Mouse (Mus musculus): ENCODE data around the gene Dip2c. TPM values are rescaled to one million over a fixed set of nuclear protein-coding genes. Genes with fewer than 3 reads are reported as not detected.

Gene Dip2c
- polyA plus RNA-seq, 2 experiments from 2014 or later: 0.47 to 1.1 TPM

DNA sequence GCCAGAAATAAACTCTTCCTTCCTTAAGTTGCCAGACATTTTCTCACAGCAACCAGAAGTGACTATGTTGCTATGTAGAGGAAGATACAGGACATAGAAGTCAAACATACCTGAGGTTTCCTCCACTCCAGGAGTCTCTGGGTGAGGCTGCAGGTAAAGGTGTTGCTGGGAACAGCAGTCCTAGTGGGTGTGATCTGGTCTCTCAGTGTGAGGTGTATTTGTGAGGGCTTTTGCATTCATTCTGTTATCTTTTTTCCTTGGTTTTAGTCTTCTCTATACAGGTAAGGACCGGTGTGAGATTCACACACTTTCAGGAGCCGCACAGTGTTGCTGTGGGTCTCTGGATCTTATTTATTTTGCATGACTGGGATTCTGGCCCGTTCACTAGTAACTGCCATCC, 405.2 kb downstream of the Dip2c start:
- ATAC-seq: no peak

DNA sequence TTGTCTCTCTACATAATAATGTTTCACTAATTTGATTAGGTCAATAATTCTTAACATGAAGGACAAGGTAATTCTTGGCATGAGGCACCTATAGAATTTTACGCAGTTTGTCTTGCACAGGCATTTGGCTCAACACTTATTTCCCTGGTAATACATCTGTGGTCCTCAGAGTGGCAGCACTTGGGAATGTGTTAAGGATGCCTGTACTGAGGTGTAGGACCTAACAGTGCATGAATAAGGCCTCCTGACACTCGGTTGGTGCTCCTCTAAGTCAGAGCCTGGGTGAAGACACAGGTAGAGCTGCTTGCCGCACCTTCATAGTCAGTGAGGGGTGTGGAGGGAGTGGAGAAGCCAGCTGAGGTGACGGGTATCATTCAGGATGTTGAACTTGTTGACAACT, 407.0 kb downstream of the Dip2c start:
- ATAC-seq: no peak

DNA sequence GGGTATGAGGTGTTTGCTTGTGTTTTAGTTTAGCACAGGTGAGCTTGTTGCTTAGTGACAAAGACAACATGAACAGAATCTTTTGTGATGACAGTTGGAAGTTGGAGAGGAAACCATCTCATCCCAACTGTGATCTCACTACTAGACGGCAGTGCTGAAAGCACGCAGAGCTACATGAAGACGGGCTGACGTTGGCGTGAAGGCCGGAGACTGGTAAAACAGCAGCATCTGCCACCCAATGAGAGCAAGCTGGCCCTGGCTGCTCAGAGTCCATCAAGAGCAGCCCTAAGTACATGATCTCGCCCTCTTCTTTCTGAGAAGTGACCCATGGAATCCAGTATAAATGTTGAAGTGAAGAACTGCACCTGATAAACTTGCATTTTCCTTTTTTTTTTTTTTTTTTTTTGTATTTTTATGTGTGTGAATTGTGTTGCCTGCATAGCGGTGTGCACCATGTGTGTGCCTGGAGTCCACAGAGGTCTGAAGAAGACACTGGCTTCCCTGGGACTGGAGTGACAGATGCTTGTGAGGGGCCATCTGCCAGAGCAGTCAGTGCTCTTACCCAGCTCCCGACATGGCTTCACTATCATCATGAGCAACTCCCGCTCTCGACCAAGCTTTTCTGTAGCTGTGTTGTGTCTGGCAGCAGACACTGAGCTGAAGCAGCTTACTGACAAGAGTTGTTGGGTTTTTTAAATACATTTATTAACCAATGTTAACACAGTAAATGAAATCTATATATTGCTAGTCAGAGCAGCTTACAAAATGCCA, 408.0 kb downstream of the Dip2c start:
- no peak for ATAC-seq

DNA sequence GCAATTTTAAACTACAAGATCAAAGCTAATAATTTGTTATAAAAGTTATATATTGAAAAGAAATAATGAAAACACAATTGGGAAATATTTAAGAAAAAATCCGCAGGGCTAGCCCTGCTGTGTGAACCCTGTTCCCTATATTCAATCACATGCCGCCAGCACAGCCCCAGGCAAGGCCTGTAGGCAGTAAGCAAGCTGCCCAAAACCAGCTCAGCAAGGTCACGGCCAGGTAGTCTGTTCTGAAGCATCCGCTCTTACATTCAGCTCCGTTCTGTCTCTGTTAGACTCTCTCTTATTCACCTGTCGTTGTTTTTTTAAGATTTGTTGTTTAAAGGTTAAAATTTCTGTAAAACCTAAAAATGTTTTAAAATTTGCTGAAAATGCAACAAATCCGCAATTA, 409.9 kb downstream of the Dip2c start:
- ATAC-seq: no peak

DNA sequence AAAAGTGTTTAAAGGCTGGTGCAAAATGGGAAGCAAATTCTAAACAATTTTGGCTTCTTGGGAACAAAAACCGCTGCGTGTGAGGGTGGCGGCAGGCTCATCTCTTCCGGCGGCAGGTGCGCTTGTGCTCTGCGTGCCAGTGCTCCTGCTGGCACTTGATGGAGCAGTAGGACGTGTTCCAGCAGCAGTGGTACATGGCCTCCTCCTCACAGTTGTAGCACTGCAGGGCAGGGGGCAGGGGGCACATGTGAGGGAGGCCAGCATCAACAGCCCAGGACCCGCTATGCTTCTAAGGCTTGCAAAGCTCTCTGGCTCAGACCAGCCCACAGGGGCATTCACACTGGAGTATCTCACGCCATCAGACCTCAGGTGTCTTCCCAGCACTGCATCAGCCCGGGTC, 410.4 kb downstream of the Dip2c start:
- ATAC-seq: no peak

DNA sequence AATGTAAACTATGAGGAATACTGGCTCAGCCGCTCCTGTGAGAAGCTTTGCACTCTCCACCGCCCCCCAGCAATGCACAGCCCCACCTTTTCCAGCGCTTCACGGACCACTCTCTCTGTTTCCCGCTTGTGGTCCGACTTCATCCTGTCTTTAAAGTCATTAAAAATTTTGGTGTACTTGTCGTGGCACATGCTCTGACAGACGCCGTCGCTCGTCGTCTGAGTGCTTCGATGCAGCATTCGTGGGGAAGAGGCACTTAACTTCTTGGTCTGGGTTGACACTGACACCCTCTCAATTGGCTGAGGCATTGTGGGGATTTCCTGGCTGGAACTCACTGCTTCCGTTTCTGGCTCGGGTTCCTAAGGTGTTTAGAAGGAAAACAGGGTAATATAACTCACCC, 413.0 kb downstream of the Dip2c start:
- no peak for ATAC-seq

DNA sequence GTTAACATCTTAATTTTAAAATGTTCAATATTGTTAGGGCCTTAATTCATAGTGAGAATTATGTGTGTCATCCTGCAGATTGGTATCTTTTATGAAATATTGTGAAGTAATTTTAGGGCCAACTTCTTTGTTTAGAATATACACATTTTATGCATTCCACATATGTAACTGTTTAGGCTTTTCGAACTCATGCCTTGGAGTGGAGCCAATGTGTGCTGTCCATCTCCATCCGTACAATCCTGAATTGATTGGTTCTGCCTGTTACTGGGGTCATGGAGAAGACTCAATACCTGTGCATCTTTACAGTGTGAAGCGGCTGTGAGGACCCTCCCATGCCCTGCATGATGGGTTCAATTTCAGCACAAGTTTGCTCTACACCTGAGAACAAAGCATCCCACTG, 416.5 kb downstream of the Dip2c start:
- no peak for ATAC-seq

DNA sequence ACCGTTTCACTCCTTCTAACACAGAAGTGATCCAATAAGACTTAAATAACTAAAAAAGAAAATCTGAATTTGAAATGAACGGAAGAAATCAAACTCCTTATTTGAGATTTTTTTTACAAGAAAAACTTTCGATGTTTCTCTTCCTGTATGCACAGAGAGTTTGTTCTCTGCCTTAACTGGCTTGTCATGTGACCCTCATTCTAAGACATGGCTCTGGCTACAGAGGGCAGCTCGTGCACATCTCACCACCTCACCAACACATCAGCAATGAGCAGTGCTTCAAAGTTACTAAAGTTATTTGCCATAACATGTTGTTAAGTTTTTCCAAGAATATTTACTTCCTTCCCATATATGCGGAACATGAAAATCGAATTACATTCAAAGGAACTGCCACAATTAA, 418.3 kb downstream of the Dip2c start:
- no peak for ATAC-seq

DNA sequence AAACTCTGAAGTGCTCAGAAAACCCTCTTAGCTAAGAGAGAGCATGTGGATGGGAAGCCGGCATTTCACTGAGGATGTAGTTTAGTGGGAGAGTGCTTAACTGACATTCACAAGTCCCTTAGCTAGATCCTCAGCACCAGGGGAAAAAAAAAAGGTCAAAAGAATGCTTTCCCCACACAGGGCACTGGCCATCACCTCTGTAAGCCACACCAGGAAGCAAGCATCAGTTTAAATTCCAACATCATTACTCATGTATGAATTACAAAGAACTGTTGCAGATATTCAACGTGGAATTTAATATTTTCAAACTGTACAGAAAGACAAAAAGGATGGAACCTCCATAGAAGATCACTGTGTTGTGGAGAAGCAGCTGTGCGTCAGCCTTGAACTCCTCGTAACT, 419.1 kb downstream of the Dip2c start:
- no peak for ATAC-seq

DNA sequence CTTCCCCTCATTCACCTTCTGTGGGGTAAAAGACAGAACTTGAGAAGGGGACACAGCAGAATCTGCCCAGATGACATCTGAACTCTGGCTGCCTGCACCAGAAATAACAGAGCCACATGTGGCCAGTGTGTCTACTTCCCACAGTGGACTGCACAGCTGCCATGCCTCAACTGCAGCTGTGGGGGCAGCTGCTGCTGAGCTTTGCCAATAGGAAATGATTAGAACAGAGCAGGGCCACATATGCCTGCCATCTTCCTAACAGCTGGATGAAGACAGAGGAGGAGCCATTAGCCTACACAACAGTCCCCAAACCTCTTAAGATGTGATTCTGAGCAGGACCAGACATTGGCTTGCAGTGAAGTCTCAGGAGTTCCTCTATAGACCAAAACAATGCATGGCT, 419.5 kb downstream of the Dip2c start:
- no peak for ATAC-seq

DNA sequence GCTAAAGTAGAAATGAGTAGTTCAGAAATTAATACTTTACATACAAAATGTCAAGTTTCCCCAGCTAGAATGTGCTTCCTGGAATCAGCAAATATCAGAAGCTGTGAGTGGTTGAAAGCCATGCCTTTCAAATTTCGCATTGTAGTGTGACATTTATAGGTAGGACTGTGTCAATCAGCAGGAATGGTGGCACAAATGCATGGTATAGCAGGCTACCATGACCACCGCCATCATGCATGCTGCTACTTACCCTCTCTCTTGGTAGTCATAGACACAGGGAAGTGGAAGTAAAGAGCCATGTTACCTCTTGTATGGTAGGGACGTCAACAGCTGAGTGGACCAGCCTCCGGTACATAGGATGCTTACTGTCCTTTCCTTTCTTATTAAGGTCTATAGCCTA, 421.0 kb downstream of the Dip2c start:
- ATAC-seq: no peak

DNA sequence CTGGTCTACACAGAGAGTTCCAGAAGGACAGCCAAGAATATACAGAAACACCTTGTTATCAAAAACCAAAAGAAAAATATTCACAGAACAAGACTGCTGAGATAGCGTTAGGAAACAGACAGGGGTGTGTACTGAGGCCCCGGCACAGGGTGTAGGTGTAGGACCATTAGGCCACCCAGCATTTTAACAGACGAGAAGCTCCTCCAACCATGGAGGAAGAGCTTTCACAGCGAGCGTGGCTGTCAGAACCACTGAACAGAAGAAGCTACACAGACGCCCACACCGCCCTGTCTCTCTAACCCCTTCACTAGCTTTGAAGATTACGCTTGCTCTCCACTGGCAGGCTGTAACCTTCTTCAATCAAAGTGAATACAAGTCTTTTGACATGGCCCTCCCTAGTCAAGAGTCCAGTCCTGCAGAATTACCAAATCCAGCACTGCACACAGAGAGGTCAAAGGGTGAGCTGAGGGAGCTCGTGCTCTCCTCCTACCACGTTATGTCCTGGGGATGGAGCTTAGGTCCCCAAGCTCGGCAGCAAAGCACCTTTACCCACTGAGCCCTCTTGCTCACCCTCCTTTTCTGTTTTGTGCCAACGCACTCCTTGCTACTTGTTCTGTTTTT, 426.4 kb downstream of the Dip2c start:
- no peak for ATAC-seq

DNA sequence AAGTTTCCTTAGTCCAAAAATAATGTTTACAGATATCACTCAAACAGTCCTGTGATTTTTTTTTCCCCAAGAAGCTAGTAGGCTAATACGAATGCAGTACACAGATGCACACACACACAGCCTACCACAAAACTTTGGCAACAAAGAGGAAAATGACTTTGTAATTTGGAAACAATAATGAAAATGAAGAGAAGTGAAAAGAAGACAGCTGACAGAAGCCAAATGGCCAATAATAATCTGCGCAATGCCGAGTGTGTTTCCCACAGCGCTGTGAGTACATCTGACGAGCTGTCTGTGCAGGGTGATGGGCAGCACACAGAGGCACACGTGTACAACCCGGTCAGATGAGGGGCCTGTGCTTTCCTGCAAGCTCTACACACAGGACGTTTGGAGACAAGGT, 430.4 kb downstream of the Dip2c start:
- ATAC-seq: no peak

DNA sequence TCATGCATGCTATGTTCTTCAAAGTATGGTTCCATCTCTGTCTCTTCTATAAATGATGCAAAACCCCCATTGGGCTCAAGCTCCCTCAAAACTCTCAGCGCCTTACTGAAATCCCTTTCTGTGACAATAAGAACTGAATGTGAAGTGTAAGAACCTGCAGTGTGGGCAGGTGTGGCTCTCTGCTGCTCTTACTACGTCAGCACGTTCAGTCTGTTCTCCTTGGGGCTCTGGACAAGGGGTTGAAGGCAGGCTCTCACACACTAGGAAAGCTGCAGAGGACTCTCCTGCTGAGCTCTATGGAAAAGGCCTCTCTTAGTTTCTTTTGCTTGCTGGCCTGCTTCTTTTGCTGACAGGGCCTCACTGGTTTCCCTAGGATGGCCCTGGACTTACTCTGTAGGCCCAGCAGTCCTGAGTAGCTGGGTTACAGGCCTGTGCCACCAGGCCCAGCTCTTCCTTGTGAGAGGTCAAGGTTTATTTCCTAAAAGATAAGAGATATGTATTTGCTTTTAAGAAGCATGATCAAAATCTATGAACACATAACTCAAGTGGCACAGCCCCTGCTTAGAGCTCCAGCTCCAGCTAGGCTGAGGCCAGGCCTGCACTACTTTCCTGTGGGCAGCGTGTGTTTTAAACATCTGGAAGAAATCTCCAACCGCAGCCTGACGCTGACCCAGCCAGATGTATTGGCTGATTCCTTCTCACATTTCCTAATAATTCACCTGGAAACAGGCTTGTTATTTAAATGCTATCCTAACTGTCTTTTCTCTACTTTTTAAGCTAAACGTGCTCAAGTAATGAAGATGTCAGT, 432.3 kb downstream of the Dip2c start:
- ATAC-seq: no peak

DNA sequence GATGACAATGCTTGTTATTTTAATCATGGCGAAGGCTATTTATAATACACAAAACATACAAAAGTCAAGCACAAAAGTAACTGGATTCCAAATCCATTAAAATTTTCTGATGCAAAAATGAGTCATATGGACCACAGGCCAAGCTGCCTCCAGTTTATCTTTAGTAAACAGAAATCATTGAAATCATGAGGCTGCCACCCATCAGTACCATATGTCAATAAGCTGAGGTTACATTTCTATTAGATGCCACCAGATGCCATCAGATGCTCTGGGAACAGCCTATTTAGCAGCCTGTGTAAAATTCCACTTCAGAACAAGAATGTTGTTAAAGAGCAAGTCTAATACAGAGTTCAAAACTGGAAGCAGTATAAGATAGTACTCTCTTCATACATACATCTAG, 436.1 kb downstream of the Dip2c start:
- ATAC-seq: no peak

DNA sequence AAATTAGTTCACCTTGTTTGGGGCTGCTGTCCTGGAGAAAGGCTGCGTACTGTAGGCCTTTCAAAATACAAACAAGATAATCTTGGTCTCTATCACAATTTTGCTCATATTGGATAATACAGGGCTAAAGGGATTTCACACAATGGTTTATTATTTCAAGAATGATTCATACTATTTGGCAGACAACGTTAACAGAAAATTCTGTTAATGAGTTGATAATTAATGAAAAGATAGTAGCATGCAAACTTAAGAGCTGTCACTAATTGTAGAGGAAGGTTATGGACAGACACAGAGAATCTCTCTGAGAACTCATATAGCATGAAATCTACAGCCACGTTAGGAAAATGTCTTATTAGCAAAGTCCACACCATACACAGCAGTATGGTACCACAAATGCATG, 436.6 kb downstream of the Dip2c start:
- no peak for ATAC-seq

DNA sequence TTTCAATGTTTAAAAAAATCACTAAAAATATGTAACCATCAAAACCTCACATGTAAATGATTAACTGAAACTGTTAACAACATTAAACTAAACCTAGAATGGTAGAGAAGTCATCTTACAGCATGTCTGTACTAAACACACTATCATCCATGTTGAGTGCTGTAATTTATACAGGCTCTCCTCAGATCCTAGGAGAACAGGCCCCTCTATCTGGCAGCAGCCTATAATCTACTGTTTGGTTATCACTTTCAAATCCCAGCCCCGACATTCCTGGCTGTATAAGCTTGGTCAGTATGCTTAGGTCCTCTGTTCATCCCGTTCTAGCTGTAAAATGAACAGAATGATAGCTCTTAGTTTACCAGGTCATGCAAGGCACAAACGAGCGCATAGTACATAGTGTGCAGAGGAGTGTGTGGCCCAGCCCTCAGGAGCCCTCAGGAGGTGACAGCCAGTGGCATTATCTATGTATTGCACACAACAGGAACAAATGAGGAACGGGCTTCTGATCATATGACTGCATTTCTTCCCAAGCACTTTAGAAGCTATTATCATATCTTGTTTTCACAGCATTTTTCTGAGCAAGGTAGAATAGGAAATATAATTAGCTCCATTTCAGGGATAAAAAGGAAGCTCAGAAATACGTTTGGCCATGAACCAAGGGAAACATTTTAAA, 437.3 kb downstream of the Dip2c start:
- no peak for ATAC-seq

DNA sequence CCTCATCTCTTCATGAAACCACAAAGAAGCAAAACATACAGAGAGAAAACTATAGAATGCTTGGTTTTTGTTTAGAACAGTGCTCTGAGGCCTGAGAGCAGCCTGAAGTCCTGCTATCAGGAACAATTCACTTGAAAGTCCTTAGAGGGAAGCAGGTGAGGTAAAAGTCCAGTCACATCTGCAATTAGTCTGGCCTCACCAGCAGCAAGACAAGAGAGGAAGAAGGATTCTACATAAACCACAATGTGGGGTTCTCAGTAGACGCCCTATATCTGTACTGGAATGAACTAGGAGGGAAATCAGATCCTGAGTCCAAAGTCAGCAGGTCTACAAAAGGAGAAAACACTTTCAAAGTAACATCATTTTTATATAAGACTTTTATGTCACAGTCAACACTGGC, 438.9 kb downstream of the Dip2c start:
- ATAC-seq: no peak

Other genes with a start within 250 kb of the Dip2c start
- 10 to 100 TPM; 23.7 to 32.8 TPM for gene Larp4b, start 182.6 kb upstream of the Dip2c start, polyA plus RNA-seq (2017; shearing (Covaris generic))

Measured in CD4-positive, CD25-positive, alpha-beta regulatory T cell, adult 4 months (primary cell).